Mouse (Mus musculus) midbrain, embryonic 14.5 days (tissue): ENCODE data around the gene Yrdc. TPM values are rescaled to one million over a fixed set of nuclear protein-coding genes. Genes with fewer than 3 reads are reported as not detected.
A peak's percentile ranks its signal among the peaks of the same experiment; 100 is the strongest.

Experiments used
- ATAC-seq: fragments of 200-750 bp; cut with Nextera tagmentation; 2 replicates; pipeline ENCODE4 v1.8.0; 2017; ENCODE audit warnings: moderate number of reproducible peaks, moderate library complexity; ENCODE audit not compliant: low FRiP score, low TSS enrichment
- DNase-seq: peaks from one replicate; pipeline ENCODE4 v3.0.0-alpha.2; 2015
- H3K27ac ChIP-seq: fragments of 300-500 bp; sonication (generic); replicated peaks from 2 replicates; pipeline ENCODE4 v1.5.1; 2014; ENCODE audit warnings: mild to moderate bottlenecking, low read depth, low read length, moderate library complexity
- H3K27me3 ChIP-seq: fragments of 300-500 bp; sonication (generic); 2 replicates; pipeline ENCODE4 v1.6.1; 2014; ENCODE audit warnings: low read length, control low read depth, mixed read lengths; ENCODE audit not compliant: control insufficient read depth, insufficient read depth
- H3K36me3 ChIP-seq: fragments of 300-500 bp; sonication (generic); 2 replicates; pipeline ENCODE4 v1.6.1; 2014; ENCODE audit warnings: low read length, control low read depth; ENCODE audit not compliant: control insufficient read depth, insufficient read depth
- H3K4me1 ChIP-seq: fragments of 300-500 bp; sonication (generic); 2 replicates; pipeline ENCODE4 v1.6.1; 2014; ENCODE audit warnings: mild to moderate bottlenecking, antibody characterized with exemption, low read length, control low read depth; ENCODE audit not compliant: control insufficient read depth, insufficient read depth
- H3K4me2 ChIP-seq: fragments of 300-500 bp; sonication (generic); 2 replicates; pipeline ENCODE4 v1.6.1; 2014; ENCODE audit warnings: mild to moderate bottlenecking, low read length, moderate library complexity
- H3K4me3 ChIP-seq: fragments of 300-500 bp; sonication (generic); replicated peaks from 2 replicates; pipeline ENCODE4 v1.5.1; 2014; ENCODE audit warnings: low read depth, low read length
- H3K9ac ChIP-seq: fragments of 300-500 bp; sonication (generic); replicated peaks from 2 replicates; pipeline ENCODE4 v1.6.1; 2014; ENCODE audit warnings: mild to moderate bottlenecking, low read length, moderate library complexity
- H3K9me3 ChIP-seq: fragments of 300-500 bp; sonication (generic); 2 replicates; pipeline ENCODE4 v1.6.1; 2016; ENCODE audit warnings: low read length, control low read depth, mixed read lengths; ENCODE audit not compliant: control insufficient read depth
- WGBS: fragments of 180-500 bp; shearing (Covaris S2); extraction: QIAGEN DNeasy Blood & Tissue Kit; methylation state at CpG from one replicate; pipeline ENCODE4 v1.1.7; 2014; 5-methylcytosine and 5-hydroxymethylcytosine counted together
- polyA plus RNA-seq: library from polyadenylated mRNA; unstranded; fragments of >200 nt; fragmentation: Nextera tagmentation; extraction: Ambion mirVana; gene quantifications from 2 replicates; pipeline ENCODE4 v1.2.1, GENCODE M21; 2014

The Yrdc gene
- polyA plus RNA-seq, 1 experiment from 2014 or later = 59.1 TPM

GRCm38 (mm10) chr4:124838035-124838700 is 12.3 kb upstream of the Yrdc start:
- H3K4me3 ChIP-seq = no peak overlapping the region
- no peaks in the 10 kb centered on the region for H3K4me1 ChIP-seq
- H3K27ac ChIP-seq = no peak overlapping the region
- H3K36me3 ChIP-seq = peaks cover 67% of the 10 kb centered on the region
- no peak overlapping the region for H3K4me2 ChIP-seq
- DNase-seq (no peak), ATAC-seq (no peak)
- H3K9ac ChIP-seq = no peak overlapping the region
- no peaks in the 10 kb centered on the region for H3K27me3 ChIP-seq
- 87% methylated on average over 14 of the region's 14 CpGs for WGBS
- H3K9me3 ChIP-seq = no peaks in the 10 kb centered on the region

- H3K27ac ChIP-seq = no peak overlapping the region
- ATAC-seq (no peak), DNase-seq (no peak)
- H3K9me3 ChIP-seq = no peaks in the 10 kb centered on the region
- H3K36me3 ChIP-seq = peaks cover 63% of the 10 kb centered on the region
- no peaks in the 10 kb centered on the region for H3K4me1 ChIP-seq
- H3K27me3 ChIP-seq = no peaks in the 10 kb centered on the region
- WGBS = 100% methylated on average over 1 of the region's 1 CpGs
- H3K9ac ChIP-seq = no peak overlapping the region
- H3K4me2 ChIP-seq = no peak overlapping the region
- no peak overlapping the region for H3K4me3 ChIP-seq
Observed at GRCm38 (mm10) chr4:124840998-124841397, 9.5 kb upstream of the Yrdc start.

- Histone ChIP-seq H3K4me2 (no peak overlapping the region), H3K9me3 (no peaks in the 10 kb centered on the region), H3K36me3 (peaks cover 46% of the 10 kb centered on the region), H3K4me3 (no peak overlapping the region), H3K27ac (no peak overlapping the region), H3K4me1 (0 out of 2 replicates have a peak, but pooled peaks cover 8% of the 10 kb centered on the region), H3K27me3 (no peaks in the 10 kb centered on the region), H3K9ac (no peak overlapping the region)
- peak; percentile 58 for DNase-seq
- WGBS = 55% methylated on average over 11 of the region's 11 CpGs
- ATAC-seq = 0 out of 2 replicates have a peak, but pooled peaks have one; percentile 46
Observed at GRCm38 (mm10) chr4:124843493-124843892, 7.0 kb upstream of the Yrdc start.

GRCm38 (mm10) chr4:124847573-124847972 is 2.9 kb upstream of the Yrdc start:
- H3K4me1 ChIP-seq = peaks cover 23% of the 10 kb centered on the region
- no peak overlapping the region for H3K27ac ChIP-seq
- H3K9ac ChIP-seq = no peak overlapping the region
- H3K9me3 ChIP-seq = no peaks in the 10 kb centered on the region
- 5% methylated on average over 8 of the region's 8 CpGs for WGBS
- DNase-seq (peak; percentile 85), ATAC-seq (no peak)
- H3K4me3 ChIP-seq = no peak overlapping the region
- no peak overlapping the region for H3K4me2 ChIP-seq
- H3K36me3 ChIP-seq = peaks cover 26% of the 10 kb centered on the region
- no peaks in the 10 kb centered on the region for H3K27me3 ChIP-seq

- H3K27ac ChIP-seq = peak overlapping the region; percentile 96
- H3K4me2 ChIP-seq = peak overlapping the region; percentile 90
- ATAC-seq (peak; percentile 2; the same call in 1 of the 2 replicates), DNase-seq (peak; percentile 66)
- H3K27me3 ChIP-seq = no peaks in the 10 kb centered on the region
- under 1% methylated on average over 24 of the region's 24 CpGs for WGBS
- H3K4me3 ChIP-seq = peak overlapping the region; percentile 92
- H3K4me1 ChIP-seq = peaks cover 23% of the 10 kb centered on the region
- H3K9ac ChIP-seq = peak overlapping the region; percentile 84
- no peaks in the 10 kb centered on the region for H3K9me3 ChIP-seq
- H3K36me3 ChIP-seq = peaks cover 39% of the 10 kb centered on the region
Observed at GRCm38 (mm10) chr4:124849631-124850260, 733 bp upstream of the Yrdc start.

- peak within 1 kb of the TSS; percentile 90 for H3K4me2 ChIP-seq
- peak; percentile 72 for DNase-seq
- ATAC-seq = peak; percentile 21
- peak within 1 kb of the TSS; percentile 96 for H3K27ac ChIP-seq
- WGBS = under 1% methylated on average over 74 of the region's 75 CpGs
- H3K27me3 ChIP-seq = no peaks in the 10 kb centered on the region
- H3K9me3 ChIP-seq = no peaks in the 10 kb centered on the region
- H3K4me3 ChIP-seq = peak within 1 kb of the TSS; percentile 92
- peak within 1 kb of the TSS; percentile 84 for H3K9ac ChIP-seq
- peaks cover 23% of the 10 kb centered on the region for H3K4me1 ChIP-seq
- peaks cover 36% of the 10 kb centered on the region for H3K36me3 ChIP-seq
Observed at GRCm38 (mm10) chr4:124850933-124851658, 617 bp downstream of the Yrdc start, which contains the start of gene 1110065P20Rik. 1110065P20Rik (minus strand) TSS chr4:124851196.

GRCm38 (mm10) chr4:124856294-124856693 is 5.8 kb downstream of the Yrdc start:
- Histone ChIP-seq H3K27me3 (no peaks in the 10 kb centered on the region), H3K9me3 (no peaks in the 10 kb centered on the region), H3K4me1 (peaks cover 19% of the 10 kb centered on the region), H3K27ac (no peak overlapping the region), H3K36me3 (peaks cover 70% of the 10 kb centered on the region), H3K4me2 (no peak overlapping the region), H3K9ac (no peak overlapping the region), H3K4me3 (no peak overlapping the region)
- 94% methylated on average over 8 of the region's 8 CpGs for WGBS
- ATAC-seq = no peak
- no peak for DNase-seq

GRCm38 (mm10) chr4:124858370-124858769 is 7.9 kb downstream of the Yrdc start:
- H3K36me3 ChIP-seq = peaks cover 59% of the 10 kb centered on the region
- H3K27me3 ChIP-seq = no peaks in the 10 kb centered on the region
- H3K27ac ChIP-seq = no peak overlapping the region
- peaks cover 15% of the 10 kb centered on the region for H3K4me1 ChIP-seq
- 86% methylated on average over 5 of the region's 5 CpGs for WGBS
- no peak overlapping the region for H3K4me3 ChIP-seq
- no peak overlapping the region for H3K9ac ChIP-seq
- DNase-seq (no peak), ATAC-seq (no peak)
- H3K4me2 ChIP-seq = no peak overlapping the region
- no peaks in the 10 kb centered on the region for H3K9me3 ChIP-seq
